In the genomic region with DNA sequence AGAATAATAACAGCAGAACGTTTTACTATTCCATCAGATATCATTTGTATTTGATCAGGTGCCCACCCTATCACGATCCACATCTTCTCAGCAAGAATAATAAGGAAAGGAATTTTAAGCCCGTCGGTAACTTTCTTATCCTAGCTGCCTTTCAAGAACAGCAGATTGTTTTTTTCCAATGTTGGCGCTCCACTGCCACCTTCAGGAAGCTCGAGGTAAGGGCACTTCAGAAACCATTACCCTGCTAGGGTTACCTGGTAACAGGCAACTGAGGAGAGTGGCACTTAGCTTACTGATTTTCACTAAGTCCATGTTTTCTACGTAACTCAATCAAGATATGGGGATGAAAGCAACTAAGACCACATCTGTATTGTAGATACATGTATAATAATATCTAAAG, we compare ENCODE assay signal across 10 mouse cellular contexts.
DNase-seq lines count a peak whose midpoint lies in the region; ATAC-seq and TF ChIP-seq lines count a peak whose summit lies in the region.
"Had no signal": no experiment of that assay in that cellular context is flagged by ENCODE, and none has a peak within 500 bp of the region (broad histone marks: within the 10 kb centered on the region; RNA-seq: fewer than 3 reads in every experiment).

No protein-coding gene starts in this region.

- DNase-seq in gastrocnemius, adult 2 months, result no peak
- no peak for DNase-seq in gastrocnemius, postnatal 36 days
- DNase-seq in thymus, postnatal 0 days (ENCODE audit: low spot score), result peak; percentile 28
- no peak for DNase-seq in thymus, postnatal 36 days
- peak; percentile 52 for DNase-seq in embryonic facial prominence, embryonic 10.5 days (ENCODE audit: low spot score)
- DNase-seq in liver, adult 2 months (ENCODE audit: extremely low read depth, low read depth, low spot score), result peak; percentile 29
- no peak for DNase-seq in urinary bladder, postnatal 25 days (ENCODE audit: low spot score)
- DNase-seq: liver, embryonic 13.5 days had no signal

- no peak for TF ChIP-seq POLR2A in liver, adult 2 months (IDR thresholded peaks at IDR 0.05; ENCODE audit: extremely low read depth, insufficient read depth, low read length)

- 31% methylated on average over 7 of the region's 7 CpGs for WGBS in embryonic facial prominence, embryonic 10.5 days
- 27% methylated on average over 7 of the region's 7 CpGs for WGBS in liver, adult 2 months

- H3K9me3 ChIP-seq in embryonic facial prominence, embryonic 10.5 days, result no peaks in the 10 kb centered on the region
- H3K9me3 ChIP-seq: embryonic facial prominence, embryonic 13.5 days; liver, embryonic 13.5 days had no signal

- H3K79me2 ChIP-seq in liver, adult 2 months (ENCODE audit: control insufficient read depth, insufficient read depth, low read length), result no peaks in the 10 kb centered on the region

- intact Hi-C loops in gastrocnemius, adult 2 months (cut with DNase I), result loop anchor here (1.0 to 2.0 kb wide), 4 partner anchors 35 to 1443 kb away; no protein-coding TSS in a partner anchor
- intact Hi-C loops in gastrocnemius, postnatal 36 days (cut with DNase I), result loop anchor here (2.0 to 5.0 kb wide), 6 partner anchors 35 to 1448 kb away; a partner anchor contains a TSS

- H3K27me3 ChIP-seq in embryonic facial prominence, embryonic 10.5 days (replicated peaks; ENCODE audit: low read depth, poor library complexity, severe bottlenecking), result no peaks in the 10 kb centered on the region
- no peaks in the 10 kb centered on the region for H3K27me3 ChIP-seq in liver, adult 2 months (ENCODE audit: control insufficient read depth, insufficient read depth, low read length)
- H3K27me3 ChIP-seq: liver, embryonic 13.5 days had no signal

- no peaks in the 10 kb centered on the region for H3K36me3 ChIP-seq in embryonic facial prominence, embryonic 10.5 days (replicated peaks)
- H3K36me3 ChIP-seq in liver, adult 2 months (ENCODE audit: control insufficient read depth, insufficient read depth, low read length), result no peaks in the 10 kb centered on the region
- H3K36me3 ChIP-seq: embryonic facial prominence, embryonic 13.5 days; liver, embryonic 13.5 days had no signal

- peak; percentile 71 for TF ChIP-seq CTCF in gastrocnemius, adult 2 months (IDR thresholded peaks at IDR 0.05)
- peak; percentile 48; the same call in 1 of the 2 replicates for TF ChIP-seq CTCF in liver, adult 2 months (IDR thresholded peaks at IDR 0.05; ENCODE audit: low read depth, low read length)

- H3K4me3 ChIP-seq in gastrocnemius, adult 2 months, result no peak overlapping the region
- H3K4me3 ChIP-seq in embryonic facial prominence, embryonic 10.5 days, result no peak overlapping the region
- H3K4me3 ChIP-seq in liver, adult 2 months (ENCODE audit: insufficient read depth, low read depth, low read length), result no peak overlapping the region
- H3K4me3 ChIP-seq: embryonic facial prominence, embryonic 13.5 days; liver, embryonic 13.5 days had no signal

- no peak for ATAC-seq in erythroid progenitor cell, adult 5-6 weeks (replicated peaks; ENCODE audit: low FRiP score, poor library complexity, severe bottlenecking)

- no peak overlapping the region for H3K9ac ChIP-seq in liver, adult 2 months (ENCODE audit: low read depth, low read length)
- H3K9ac ChIP-seq: embryonic facial prominence, embryonic 13.5 days; liver, embryonic 13.5 days had no signal

- H3K27ac ChIP-seq in gastrocnemius, adult 2 months, result no peak overlapping the region
- no peak overlapping the region for H3K27ac ChIP-seq in embryonic facial prominence, embryonic 10.5 days (replicated peaks)
- no peak overlapping the region for H3K27ac ChIP-seq in liver, adult 2 months (replicated peaks; ENCODE audit: insufficient read depth, low read depth, low read length)
- H3K27ac ChIP-seq: embryonic facial prominence, embryonic 13.5 days; liver, embryonic 13.5 days had no signal

- peaks cover 14% of the 10 kb centered on the region for H3K4me1 ChIP-seq in embryonic facial prominence, embryonic 10.5 days
- H3K4me1 ChIP-seq in liver, adult 2 months (ENCODE audit: control insufficient read depth, insufficient read depth, low read length), result peaks cover 2% of the 10 kb centered on the region; the same call in 1 of the 2 replicates
- H3K4me1 ChIP-seq: liver, embryonic 13.5 days had no signal

Comparison
In these comparisons a context has a peak if more than half of its experiments do, and no peak if none do; other contexts are left out.
1. DNase-seq: peak in thymus, postnatal 0 days (single experiment), embryonic facial prominence, embryonic 10.5 days (single experiment) and liver, adult 2 months (single experiment); none in gastrocnemius, adult 2 months (single experiment), gastrocnemius, postnatal 36 days (0 of 2), thymus, postnatal 36 days (0 of 2) and urinary bladder, postnatal 25 days (single experiment).